Mouse (Mus musculus) heart, postnatal 0 days (tissue): ENCODE results near the gene Zfand3.

Source experiments
- CTCF ChIP-seq: IDR thresholded peaks from 2 replicates; pipeline ENCODE4 v1.5.1; 2016; ENCODE audit warnings: antibody characterized with exemption, control low read depth, low read depth
- EP300 ChIP-seq: IDR thresholded peaks from 2 replicates; pipeline ENCODE4 v1.6.1; 2016; ENCODE audit warnings: antibody characterized with exemption, low read depth

- no peak for TF ChIP-seq CTCF
- TF ChIP-seq EP300 = no peak
Observed at GRCm38 (mm10) chr17:30137115-30137514, 132.6 kb downstream of the Zfand3 start.
